Mouse (Mus musculus): ENCODE measurements at regions not wholly inside any gene's neighbourhood (a gene's known extent, or its start where the extent isn't known, plus 50 kb on each side); places are given as distances from the start of the nearest gene placed in this dataset.

- 90% methylated on average over 19 of the region's 19 CpGs for WGBS
- Histone ChIP-seq H3K4me3 (no peak overlapping the region), H3K27ac (no peak overlapping the region), H3K79me2 (replicated peaks; ENCODE audit: control insufficient read depth, insufficient read depth, low read length) (no peaks in the 10 kb centered on the region), H3K36me3 (ENCODE audit: control insufficient read depth, insufficient read depth, low read length) (no peaks in the 10 kb centered on the region), H3K27me3 (ENCODE audit: control insufficient read depth, insufficient read depth, low read length) (no peaks in the 10 kb centered on the region), H3K9ac (ENCODE audit: low read depth, low read length) (no peak overlapping the region), H3K4me1 (ENCODE audit: control insufficient read depth, insufficient read depth, low read length) (no peaks in the 10 kb centered on the region)
- no peak for DNase-seq
- TF ChIP-seq EP300 (IDR thresholded peaks at IDR 0.05; ENCODE audit: insufficient read depth, low read depth, low read length) = no peak
- TF ChIP-seq POLR2A (IDR thresholded peaks at IDR 0.05; ENCODE audit: insufficient read depth, low read depth, low read length) = no peak
- TF ChIP-seq CTCF (IDR thresholded peaks at IDR 0.05) = no peak
- intact Hi-C loops (cut with DNase I) = no loop called here
These were observed 137.0 kb upstream of the Dyrk2 start for GRCm38 (mm10) chr10:119006866-119007575.

- no peaks in the 10 kb centered on the region for H3K79me2 ChIP-seq (replicated peaks; ENCODE audit: control insufficient read depth, insufficient read depth, low read length)
- intact Hi-C loops (cut with DNase I) = no loop called here
- no peak for DNase-seq
- H3K4me3 ChIP-seq = no peak overlapping the region
- H3K4me1 ChIP-seq (ENCODE audit: control insufficient read depth, insufficient read depth, low read length) = no peaks in the 10 kb centered on the region
- H3K9ac ChIP-seq (ENCODE audit: low read depth, low read length) = no peak overlapping the region
- no peaks in the 10 kb centered on the region for H3K27me3 ChIP-seq (ENCODE audit: control insufficient read depth, insufficient read depth, low read length)
- TF ChIP-seq POLR2A (IDR thresholded peaks at IDR 0.05; ENCODE audit: insufficient read depth, low read depth, low read length) (no peak), CTCF (IDR thresholded peaks at IDR 0.05) (no peak), EP300 (IDR thresholded peaks at IDR 0.05; ENCODE audit: insufficient read depth, low read depth, low read length) (no peak)
- H3K36me3 ChIP-seq (ENCODE audit: control insufficient read depth, insufficient read depth, low read length) = no peaks in the 10 kb centered on the region
- WGBS = 73% methylated on average over 8 of the region's 8 CpGs
- H3K27ac ChIP-seq = no peak overlapping the region
These were observed 135.5 kb upstream of the Dyrk2 start for GRCm38 (mm10) chr10:119005491-119005890.

- TF ChIP-seq EP300 (IDR thresholded peaks at IDR 0.05; ENCODE audit: insufficient read depth, low read depth, low read length) (no peak), POLR2A (IDR thresholded peaks at IDR 0.05; ENCODE audit: insufficient read depth, low read depth, low read length) (no peak), CTCF (IDR thresholded peaks at IDR 0.05) (no peak)
- no peaks in the 10 kb centered on the region for H3K79me2 ChIP-seq (replicated peaks; ENCODE audit: control insufficient read depth, insufficient read depth, low read length)
- H3K9ac ChIP-seq (ENCODE audit: low read depth, low read length) = no peak overlapping the region
- H3K27me3 ChIP-seq (ENCODE audit: control insufficient read depth, insufficient read depth, low read length) = no peaks in the 10 kb centered on the region
- no peaks in the 10 kb centered on the region for H3K4me1 ChIP-seq (ENCODE audit: control insufficient read depth, insufficient read depth, low read length)
- H3K4me3 ChIP-seq = no peak overlapping the region
- no peaks in the 10 kb centered on the region for H3K36me3 ChIP-seq (ENCODE audit: control insufficient read depth, insufficient read depth, low read length)
- no peak for DNase-seq
- intact Hi-C loops (cut with DNase I) = no loop called here
- no peak overlapping the region for H3K27ac ChIP-seq
- WGBS = 91% methylated on average over 11 of the region's 11 CpGs
These were observed 134.4 kb upstream of the Dyrk2 start for GRCm38 (mm10) chr10:119004426-119004825.

GRCm38 (mm10) chr10:119003839-119004238 lies 133.8 kb upstream of the Dyrk2 start:
- no peaks in the 10 kb centered on the region for H3K36me3 ChIP-seq (ENCODE audit: control insufficient read depth, insufficient read depth, low read length)
- no peak overlapping the region for H3K9ac ChIP-seq (ENCODE audit: low read depth, low read length)
- intact Hi-C loops (cut with DNase I) = no loop called here
- H3K27me3 ChIP-seq (ENCODE audit: control insufficient read depth, insufficient read depth, low read length) = no peaks in the 10 kb centered on the region
- no peaks in the 10 kb centered on the region for H3K79me2 ChIP-seq (replicated peaks; ENCODE audit: control insufficient read depth, insufficient read depth, low read length)
- TF ChIP-seq EP300 (IDR thresholded peaks at IDR 0.05; ENCODE audit: insufficient read depth, low read depth, low read length) = no peak
- TF ChIP-seq CTCF (IDR thresholded peaks at IDR 0.05) = no peak
- TF ChIP-seq POLR2A (IDR thresholded peaks at IDR 0.05; ENCODE audit: insufficient read depth, low read depth, low read length) = no peak
- H3K27ac ChIP-seq = no peak overlapping the region
- no peak for DNase-seq
- 33% methylated on average over 5 of the region's 5 CpGs for WGBS
- H3K4me1 ChIP-seq (ENCODE audit: control insufficient read depth, insufficient read depth, low read length) = no peaks in the 10 kb centered on the region
- H3K4me3 ChIP-seq = no peak overlapping the region

GRCm38 (mm10) chr10:119003042-119003441 lies 133.0 kb upstream of the Dyrk2 start:
- no peak overlapping the region for H3K9ac ChIP-seq (ENCODE audit: low read depth, low read length)
- WGBS = 93% methylated on average over 2 of the region's 2 CpGs
- TF ChIP-seq POLR2A (IDR thresholded peaks at IDR 0.05; ENCODE audit: insufficient read depth, low read depth, low read length) = no peak
- TF ChIP-seq EP300 (IDR thresholded peaks at IDR 0.05; ENCODE audit: insufficient read depth, low read depth, low read length) = no peak
- TF ChIP-seq CTCF (IDR thresholded peaks at IDR 0.05) = no peak
- H3K36me3 ChIP-seq (ENCODE audit: control insufficient read depth, insufficient read depth, low read length) = no peaks in the 10 kb centered on the region
- DNase-seq = no peak
- intact Hi-C loops (cut with DNase I) = no loop called here
- H3K27ac ChIP-seq = no peak overlapping the region
- no peak overlapping the region for H3K4me3 ChIP-seq
- H3K27me3 ChIP-seq (ENCODE audit: control insufficient read depth, insufficient read depth, low read length) = no peaks in the 10 kb centered on the region
- no peaks in the 10 kb centered on the region for H3K79me2 ChIP-seq (replicated peaks; ENCODE audit: control insufficient read depth, insufficient read depth, low read length)
- H3K4me1 ChIP-seq (ENCODE audit: control insufficient read depth, insufficient read depth, low read length) = no peaks in the 10 kb centered on the region

GRCm38 (mm10) chr10:119001895-119002294 lies 131.9 kb upstream of the Dyrk2 start:
- no peak for TF ChIP-seq CTCF (IDR thresholded peaks at IDR 0.05)
- TF ChIP-seq POLR2A (IDR thresholded peaks at IDR 0.05; ENCODE audit: insufficient read depth, low read depth, low read length) = no peak
- no peak for TF ChIP-seq EP300 (IDR thresholded peaks at IDR 0.05; ENCODE audit: insufficient read depth, low read depth, low read length)
- Histone ChIP-seq H3K27me3 (ENCODE audit: control insufficient read depth, insufficient read depth, low read length) (no peaks in the 10 kb centered on the region), H3K36me3 (ENCODE audit: control insufficient read depth, insufficient read depth, low read length) (no peaks in the 10 kb centered on the region), H3K4me3 (no peak overlapping the region), H3K79me2 (replicated peaks; ENCODE audit: control insufficient read depth, insufficient read depth, low read length) (no peaks in the 10 kb centered on the region), H3K27ac (no peak overlapping the region), H3K4me1 (ENCODE audit: control insufficient read depth, insufficient read depth, low read length) (no peaks in the 10 kb centered on the region), H3K9ac (ENCODE audit: low read depth, low read length) (no peak overlapping the region)
- 94% methylated on average over 7 of the region's 7 CpGs for WGBS
- no peak for DNase-seq
- intact Hi-C loops (cut with DNase I) = no loop called here

Measured in heart, adult 2 months (tissue).